Mouse (Mus musculus): ENCODE measurements at regions not wholly inside any gene's neighbourhood (a gene's known extent, or its start where the extent isn't known, plus 50 kb on each side); places are given as distances from the start of the nearest gene placed in this dataset.

- no peak overlapping the region for H3K4me2 ChIP-seq (ENCODE audit: low read depth, low read length)
- no peaks in the 10 kb centered on the region for H3K27me3 ChIP-seq (ENCODE audit: control insufficient read depth, insufficient read depth, low read depth, low read length)
- H3K27ac ChIP-seq (ENCODE audit: low read length), result no peak overlapping the region
- ATAC-seq (ENCODE audit: low read depth), result no peak
- peaks cover 3% of the 10 kb centered on the region for H3K9me3 ChIP-seq (replicated peaks; ENCODE audit: control insufficient read depth, low read length)
- no peak overlapping the region for H3K9ac ChIP-seq (ENCODE audit: low read depth, low read length)
- no peaks in the 10 kb centered on the region for H3K4me1 ChIP-seq (ENCODE audit: control insufficient read depth, low read depth, low read length)
- H3K36me3 ChIP-seq (ENCODE audit: control insufficient read depth, insufficient read depth), result no peaks in the 10 kb centered on the region
- no peak overlapping the region for H3K4me3 ChIP-seq (ENCODE audit: low read depth, low read length)
- 65% methylated on average over 10 of the region's 10 CpGs for WGBS (ENCODE audit: insufficient replicate concordance)
These were observed 161.5 kb downstream of the Ajap1 start for GRCm38 (mm10) chr4:153321085-153321484.

GRCm38 (mm10) chr4:153320602-153321001 is 162.0 kb downstream of the Ajap1 start:
- no peak for ATAC-seq (ENCODE audit: low read depth)
- Histone ChIP-seq H3K36me3 (ENCODE audit: control insufficient read depth, insufficient read depth) (no peaks in the 10 kb centered on the region), H3K9me3 (replicated peaks; ENCODE audit: control insufficient read depth, low read length) (peaks cover 3% of the 10 kb centered on the region), H3K27ac (ENCODE audit: low read length) (no peak overlapping the region), H3K27me3 (ENCODE audit: control insufficient read depth, insufficient read depth, low read depth, low read length) (no peaks in the 10 kb centered on the region), H3K4me2 (ENCODE audit: low read depth, low read length) (no peak overlapping the region), H3K4me1 (ENCODE audit: control insufficient read depth, low read depth, low read length) (no peaks in the 10 kb centered on the region), H3K9ac (ENCODE audit: low read depth, low read length) (no peak overlapping the region), H3K4me3 (ENCODE audit: low read depth, low read length) (no peak overlapping the region)
- WGBS (ENCODE audit: insufficient replicate concordance), result 77% methylated on average over 9 of the region's 9 CpGs

GRCm38 (mm10) chr4:153316964-153317724 is 165.5 kb downstream of the Ajap1 start:
- Histone ChIP-seq H3K4me2 (ENCODE audit: low read depth, low read length) (no peak overlapping the region), H3K27ac (ENCODE audit: low read length) (no peak overlapping the region), H3K27me3 (ENCODE audit: control insufficient read depth, insufficient read depth, low read depth, low read length) (no peaks in the 10 kb centered on the region), H3K36me3 (ENCODE audit: control insufficient read depth, insufficient read depth) (no peaks in the 10 kb centered on the region), H3K9me3 (replicated peaks; ENCODE audit: control insufficient read depth, low read length) (peaks cover 7% of the 10 kb centered on the region), H3K4me1 (ENCODE audit: control insufficient read depth, low read depth, low read length) (no peaks in the 10 kb centered on the region), H3K9ac (ENCODE audit: low read depth, low read length) (no peak overlapping the region), H3K4me3 (ENCODE audit: low read depth, low read length) (no peak overlapping the region)
- 55% methylated on average over 16 of the region's 16 CpGs for WGBS (ENCODE audit: insufficient replicate concordance)
- peak; percentile 47; the same call in 1 of the 2 replicates for ATAC-seq (ENCODE audit: low read depth)

GRCm38 (mm10) chr4:153316519-153316918 is 166.1 kb downstream of the Ajap1 start:
- Histone ChIP-seq H3K4me2 (ENCODE audit: low read depth, low read length) (no peak overlapping the region), H3K27ac (ENCODE audit: low read length) (no peak overlapping the region), H3K27me3 (ENCODE audit: control insufficient read depth, insufficient read depth, low read depth, low read length) (no peaks in the 10 kb centered on the region), H3K9ac (ENCODE audit: low read depth, low read length) (no peak overlapping the region), H3K9me3 (replicated peaks; ENCODE audit: control insufficient read depth, low read length) (peaks cover 7% of the 10 kb centered on the region), H3K36me3 (ENCODE audit: control insufficient read depth, insufficient read depth) (no peaks in the 10 kb centered on the region), H3K4me3 (ENCODE audit: low read depth, low read length) (no peak overlapping the region), H3K4me1 (ENCODE audit: control insufficient read depth, low read depth, low read length) (no peaks in the 10 kb centered on the region)
- ATAC-seq (ENCODE audit: low read depth), result no peak
- WGBS (ENCODE audit: insufficient replicate concordance), result 64% methylated on average over 4 of the region's 4 CpGs

GRCm38 (mm10) chr4:153313961-153314360 is 168.7 kb downstream of the Ajap1 start:
- Histone ChIP-seq H3K27ac (ENCODE audit: low read length) (no peak overlapping the region), H3K36me3 (ENCODE audit: control insufficient read depth, insufficient read depth) (no peaks in the 10 kb centered on the region), H3K9me3 (replicated peaks; ENCODE audit: control insufficient read depth, low read length) (peaks cover 3% of the 10 kb centered on the region), H3K9ac (ENCODE audit: low read depth, low read length) (no peak overlapping the region), H3K4me2 (ENCODE audit: low read depth, low read length) (no peak overlapping the region), H3K4me1 (ENCODE audit: control insufficient read depth, low read depth, low read length) (no peaks in the 10 kb centered on the region), H3K27me3 (ENCODE audit: control insufficient read depth, insufficient read depth, low read depth, low read length) (no peaks in the 10 kb centered on the region), H3K4me3 (ENCODE audit: low read depth, low read length) (no peak overlapping the region)
- WGBS (ENCODE audit: insufficient replicate concordance), result 74% methylated on average over 12 of the region's 12 CpGs
- no peak for ATAC-seq (ENCODE audit: low read depth)

GRCm38 (mm10) chr4:153311574-153311973 is 171.0 kb downstream of the Ajap1 start:
- peaks cover 3% of the 10 kb centered on the region for H3K9me3 ChIP-seq (replicated peaks; ENCODE audit: control insufficient read depth, low read length)
- 54% methylated on average over 5 of the region's 5 CpGs for WGBS (ENCODE audit: insufficient replicate concordance)
- H3K27me3 ChIP-seq (ENCODE audit: control insufficient read depth, insufficient read depth, low read depth, low read length), result no peaks in the 10 kb centered on the region
- H3K4me3 ChIP-seq (ENCODE audit: low read depth, low read length), result no peak overlapping the region
- H3K4me2 ChIP-seq (ENCODE audit: low read depth, low read length), result no peak overlapping the region
- no peak overlapping the region for H3K27ac ChIP-seq (ENCODE audit: low read length)
- H3K9ac ChIP-seq (ENCODE audit: low read depth, low read length), result no peak overlapping the region
- no peak for ATAC-seq (ENCODE audit: low read depth)
- H3K36me3 ChIP-seq (ENCODE audit: control insufficient read depth, insufficient read depth), result no peaks in the 10 kb centered on the region
- no peaks in the 10 kb centered on the region for H3K4me1 ChIP-seq (ENCODE audit: control insufficient read depth, low read depth, low read length)

- Histone ChIP-seq H3K9ac (ENCODE audit: low read depth, low read length) (no peak overlapping the region), H3K27ac (ENCODE audit: low read length) (no peak overlapping the region), H3K9me3 (replicated peaks; ENCODE audit: control insufficient read depth, low read length) (peaks cover 3% of the 10 kb centered on the region; the same call in 1 of the 2 replicates), H3K27me3 (ENCODE audit: control insufficient read depth, insufficient read depth, low read depth, low read length) (no peaks in the 10 kb centered on the region), H3K4me2 (ENCODE audit: low read depth, low read length) (no peak overlapping the region), H3K4me3 (ENCODE audit: low read depth, low read length) (no peak overlapping the region), H3K4me1 (ENCODE audit: control insufficient read depth, low read depth, low read length) (no peaks in the 10 kb centered on the region), H3K36me3 (ENCODE audit: control insufficient read depth, insufficient read depth) (no peaks in the 10 kb centered on the region)
- 55% methylated on average over 2 of the region's 2 CpGs for WGBS (ENCODE audit: insufficient replicate concordance)
- ATAC-seq (ENCODE audit: low read depth), result peak; percentile 43; the same call in 1 of the 2 replicates
These were observed 172.0 kb downstream of the Ajap1 start for GRCm38 (mm10) chr4:153310641-153311040.

- ATAC-seq (ENCODE audit: low read depth), result no peak
- WGBS (ENCODE audit: insufficient replicate concordance), result 52% methylated on average over 5 of the region's 5 CpGs
- no peaks in the 10 kb centered on the region for H3K36me3 ChIP-seq (ENCODE audit: control insufficient read depth, insufficient read depth)
These were observed 179.1 kb downstream of the Ajap1 start for GRCm38 (mm10) chr4:153303521-153303920.

GRCm38 (mm10) chr4:153302855-153303254 is 179.8 kb downstream of the Ajap1 start:
- no peaks in the 10 kb centered on the region for H3K36me3 ChIP-seq (ENCODE audit: control insufficient read depth, insufficient read depth)
- no peak overlapping the region for H3K9ac ChIP-seq (ENCODE audit: low read depth, low read length)
- H3K9me3 ChIP-seq (replicated peaks; ENCODE audit: control insufficient read depth, low read length), result no peaks in the 10 kb centered on the region
- no peak overlapping the region for H3K4me2 ChIP-seq (ENCODE audit: low read depth, low read length)
- H3K4me3 ChIP-seq (ENCODE audit: low read depth, low read length), result no peak overlapping the region
- H3K27me3 ChIP-seq (ENCODE audit: control insufficient read depth, insufficient read depth, low read depth, low read length), result no peaks in the 10 kb centered on the region
- no peak for ATAC-seq (ENCODE audit: low read depth)
- no peaks in the 10 kb centered on the region for H3K4me1 ChIP-seq (ENCODE audit: control insufficient read depth, low read depth, low read length)
- H3K27ac ChIP-seq (ENCODE audit: low read length), result no peak overlapping the region
- 68% methylated on average over 4 of the region's 4 CpGs for WGBS (ENCODE audit: insufficient replicate concordance)

More at GRCm38 (mm10) chr4:153303521-153303920, 179.1 kb downstream of the Ajap1 start:
- H3K4me3 ChIP-seq (ENCODE audit: low read depth, low read length), result no peak overlapping the region
- H3K4me1 ChIP-seq (ENCODE audit: control insufficient read depth, low read depth, low read length), result no peaks in the 10 kb centered on the region
- H3K27me3 ChIP-seq (ENCODE audit: control insufficient read depth, insufficient read depth, low read depth, low read length), result no peaks in the 10 kb centered on the region
- no peak overlapping the region for H3K27ac ChIP-seq (ENCODE audit: low read length)
- H3K4me2 ChIP-seq (ENCODE audit: low read depth, low read length), result no peak overlapping the region
- no peaks in the 10 kb centered on the region for H3K9me3 ChIP-seq (replicated peaks; ENCODE audit: control insufficient read depth, low read length)
- H3K9ac ChIP-seq (ENCODE audit: low read depth, low read length), result no peak overlapping the region
